Comparison of ENCODE assay signal across 9 mouse cellular contexts in the genomic region with DNA sequence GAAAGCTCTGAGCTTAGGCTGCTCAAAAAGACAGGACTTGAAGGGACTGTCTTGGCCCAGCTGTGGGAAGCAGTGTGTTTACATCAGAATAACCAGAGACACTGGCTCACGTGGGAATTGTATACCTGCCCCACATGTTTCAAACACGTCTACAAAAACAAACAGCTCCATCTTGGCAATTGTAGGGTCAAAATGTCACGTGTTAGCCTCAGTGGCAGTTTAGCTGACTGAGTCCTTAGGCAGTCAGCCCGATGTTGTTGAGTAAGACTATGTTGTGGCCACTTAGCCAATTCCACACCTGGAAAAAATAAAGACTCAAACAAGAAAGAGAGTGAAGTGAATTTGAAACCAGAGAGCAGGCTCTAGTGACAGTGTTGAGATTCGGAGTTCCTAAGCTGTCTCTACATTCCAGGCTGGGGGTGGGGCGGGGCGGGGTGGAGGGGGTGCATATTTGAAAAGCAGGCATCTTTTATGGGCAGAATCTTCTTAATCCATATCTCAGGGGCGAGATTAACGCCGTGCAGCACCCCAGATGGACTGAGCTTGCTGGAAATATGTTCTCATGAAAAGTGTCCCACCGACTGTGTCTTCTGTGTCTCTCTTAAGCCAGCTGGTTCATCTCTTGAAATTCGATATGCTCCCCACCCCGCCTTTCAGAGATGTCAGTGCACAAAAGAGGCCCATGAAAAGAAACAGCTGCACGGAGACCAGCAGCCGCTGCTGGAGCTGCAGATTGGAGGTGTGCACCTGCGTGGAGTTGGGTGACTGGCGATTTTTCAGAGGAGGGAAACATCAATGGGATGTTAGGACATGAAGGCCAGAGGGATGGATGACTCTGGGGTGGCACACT.
DNase-seq lines count a peak whose midpoint lies in the region; ATAC-seq lines count a peak whose summit lies in the region.
"Had no signal": no experiment of that assay in that cellular context is flagged by ENCODE, and none has a peak within 500 bp of the region (broad histone marks: within the 10 kb centered on the region; RNA-seq: fewer than 3 reads in every experiment).

No protein-coding gene starts in this region.

- no peak overlapping the region for H3K9ac ChIP-seq in kidney, embryonic 15.5 days
- no peak overlapping the region for H3K9ac ChIP-seq in embryonic facial prominence, embryonic 14.5 days (ENCODE audit: low read depth, low read length)
- no peak overlapping the region for H3K9ac ChIP-seq in intestine, embryonic 15.5 days
- H3K9ac ChIP-seq in midbrain, embryonic 15.5 days = no peak overlapping the region

- H3K4me1 ChIP-seq in kidney, embryonic 15.5 days = peaks cover 15% of the 10 kb centered on the region
- H3K4me1 ChIP-seq in embryonic facial prominence, embryonic 14.5 days (ENCODE audit: control insufficient read depth, insufficient read depth, low read length) = peaks cover 11% of the 10 kb centered on the region
- peaks cover 6% of the 10 kb centered on the region for H3K4me1 ChIP-seq in intestine, embryonic 15.5 days (replicated peaks)
- H3K4me1 ChIP-seq in midbrain, embryonic 15.5 days = peaks cover 7% of the 10 kb centered on the region; the same call in 1 of the 2 replicates

- no peak for DNase-seq in kidney, adult 11 months
- DNase-seq in embryonic facial prominence, embryonic 14.5 days (ENCODE audit: low spot score) = peak; percentile 90
- no peak for DNase-seq in left cerebral cortex, adult 8-10 months (ENCODE audit: low spot score in 2 of 2)
- DNase-seq: left cerebral cortex, postnatal 4 days had no signal

- WGBS in kidney, embryonic 15.5 days = 8% methylated on average over 17 of the region's 17 CpGs
- WGBS in embryonic facial prominence, embryonic 14.5 days = 10% methylated on average over 17 of the region's 17 CpGs
- 16% methylated on average over 17 of the region's 17 CpGs for WGBS in intestine, embryonic 15.5 days
- WGBS in midbrain, embryonic 15.5 days = 11% methylated on average over 17 of the region's 17 CpGs

- no peaks in the 10 kb centered on the region; the same call in 1 of the 2 replicates for H3K27me3 ChIP-seq in kidney, embryonic 15.5 days
- no peaks in the 10 kb centered on the region for H3K27me3 ChIP-seq in embryonic facial prominence, embryonic 14.5 days (replicated peaks; ENCODE audit: control insufficient read depth, insufficient read depth, low read length)
- H3K27me3 ChIP-seq in intestine, embryonic 15.5 days (replicated peaks) = no peaks in the 10 kb centered on the region
- H3K27me3 ChIP-seq in midbrain, embryonic 15.5 days (replicated peaks) = peaks cover 3% of the 10 kb centered on the region; the same call in 1 of the 2 replicates

- no peaks in the 10 kb centered on the region for H3K9me3 ChIP-seq in kidney, embryonic 15.5 days (replicated peaks)
- peaks cover 12% of the 10 kb centered on the region for H3K9me3 ChIP-seq in embryonic facial prominence, embryonic 14.5 days (ENCODE audit: control insufficient read depth, low read length)
- H3K9me3 ChIP-seq in intestine, embryonic 15.5 days = no peaks in the 10 kb centered on the region
- H3K9me3 ChIP-seq in midbrain, embryonic 15.5 days = no peaks in the 10 kb centered on the region

- no peaks in the 10 kb centered on the region for H3K36me3 ChIP-seq in kidney, embryonic 15.5 days
- no peaks in the 10 kb centered on the region for H3K36me3 ChIP-seq in embryonic facial prominence, embryonic 14.5 days (ENCODE audit: control insufficient read depth, insufficient read depth, low read length)
- H3K36me3 ChIP-seq in intestine, embryonic 15.5 days = no peaks in the 10 kb centered on the region
- no peaks in the 10 kb centered on the region for H3K36me3 ChIP-seq in midbrain, embryonic 15.5 days (replicated peaks)

- ATAC-seq in kidney, embryonic 15.5 days (replicated peaks; ENCODE audit: low FRiP score) = peak; percentile 88
- ATAC-seq in embryonic facial prominence, embryonic 14.5 days (ENCODE audit: low read depth) = peak; percentile 86
- ATAC-seq in intestine, embryonic 15.5 days = peak; percentile 78
- no peak for ATAC-seq in midbrain, embryonic 15.5 days (replicated peaks)
- no peak for ATAC-seq in CD4-positive, CD25-positive, alpha-beta regulatory T cell, adult 4 months
- no peak for ATAC-seq in megakaryocyte progenitor cell, adult 5-6 weeks (replicated peaks; ENCODE audit: poor library complexity)

- H3K27ac ChIP-seq in kidney, embryonic 15.5 days = peak overlapping the region; percentile 41
- peak overlapping the region; percentile 46 for H3K27ac ChIP-seq in embryonic facial prominence, embryonic 14.5 days (replicated peaks; ENCODE audit: low read depth, low read length)
- H3K27ac ChIP-seq in intestine, embryonic 15.5 days = no peak overlapping the region
- H3K27ac ChIP-seq in midbrain, embryonic 15.5 days = no peak overlapping the region

- H3K4me3 ChIP-seq in kidney, embryonic 15.5 days (replicated peaks) = peak overlapping the region; percentile 9; the same call in 1 of the 2 replicates
- H3K4me3 ChIP-seq in embryonic facial prominence, embryonic 14.5 days (ENCODE audit: low read depth, low read length) = no peak overlapping the region
- H3K4me3 ChIP-seq in intestine, embryonic 15.5 days (replicated peaks) = no peak overlapping the region
- H3K4me3 ChIP-seq in midbrain, embryonic 15.5 days = no peak overlapping the region

- H3K4me2 ChIP-seq in kidney, embryonic 15.5 days = peak overlapping the region; percentile 45
- peak overlapping the region; percentile 40 for H3K4me2 ChIP-seq in embryonic facial prominence, embryonic 14.5 days (ENCODE audit: low read depth, low read length)
- peak overlapping the region; percentile 35 for H3K4me2 ChIP-seq in intestine, embryonic 15.5 days (replicated peaks)
- H3K4me2 ChIP-seq in midbrain, embryonic 15.5 days = peak overlapping the region; percentile 10; the same call in 1 of the 2 replicates

Comparison
In these comparisons a context has a peak if more than half of its experiments do, and no peak if none do; other contexts are left out.
1. ATAC-seq: peak in kidney, embryonic 15.5 days (single experiment), embryonic facial prominence, embryonic 14.5 days (single experiment) and intestine, embryonic 15.5 days (single experiment); none in midbrain, embryonic 15.5 days (single experiment), CD4-positive, CD25-positive, alpha-beta regulatory T cell, adult 4 months (single experiment) and megakaryocyte progenitor cell, adult 5-6 weeks (single experiment).
2. H3K27ac ChIP-seq: peak in kidney, embryonic 15.5 days (single experiment) and embryonic facial prominence, embryonic 14.5 days (single experiment); none in intestine, embryonic 15.5 days (single experiment) and midbrain, embryonic 15.5 days (single experiment).
3. Peak in every context shown above with its lines, with median percentiles within 50 percentile points of each other: H3K4me2 ChIP-seq.